Mouse (Mus musculus): ENCODE results near the gene Bnip2. TPM values are rescaled to one million over a fixed set of nuclear protein-coding genes. Genes with fewer than 3 reads are reported as not detected.
A peak's percentile ranks its signal among the peaks of the same experiment; 100 is the strongest.

The Bnip2 gene
- total RNA-seq, 4 experiments from 2014 or later = 89.6 to 104 (median 99.6) TPM

DNA sequence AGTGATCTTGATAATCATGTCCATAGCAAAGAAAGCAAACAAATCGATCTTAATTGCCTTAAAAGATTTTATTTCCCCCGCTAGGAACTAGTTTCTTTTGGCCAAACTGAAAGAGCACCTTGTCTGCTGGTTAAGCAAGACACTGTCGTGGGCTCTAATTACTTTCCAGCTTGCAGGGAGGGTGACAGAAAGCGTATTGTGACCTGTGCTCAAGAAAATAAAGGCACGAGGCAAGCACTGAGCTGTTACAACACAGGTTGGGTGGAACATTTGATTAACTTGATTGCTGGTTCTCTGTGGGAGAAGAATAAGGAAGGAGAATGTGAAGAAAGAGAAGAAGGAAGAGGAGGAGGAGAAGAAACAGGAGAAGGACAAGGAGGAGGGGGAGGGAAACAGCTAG lies 59.0 kb downstream of the Bnip2 start:
- DNase-seq (ENCODE audit: low spot score) = no peak

DNA sequence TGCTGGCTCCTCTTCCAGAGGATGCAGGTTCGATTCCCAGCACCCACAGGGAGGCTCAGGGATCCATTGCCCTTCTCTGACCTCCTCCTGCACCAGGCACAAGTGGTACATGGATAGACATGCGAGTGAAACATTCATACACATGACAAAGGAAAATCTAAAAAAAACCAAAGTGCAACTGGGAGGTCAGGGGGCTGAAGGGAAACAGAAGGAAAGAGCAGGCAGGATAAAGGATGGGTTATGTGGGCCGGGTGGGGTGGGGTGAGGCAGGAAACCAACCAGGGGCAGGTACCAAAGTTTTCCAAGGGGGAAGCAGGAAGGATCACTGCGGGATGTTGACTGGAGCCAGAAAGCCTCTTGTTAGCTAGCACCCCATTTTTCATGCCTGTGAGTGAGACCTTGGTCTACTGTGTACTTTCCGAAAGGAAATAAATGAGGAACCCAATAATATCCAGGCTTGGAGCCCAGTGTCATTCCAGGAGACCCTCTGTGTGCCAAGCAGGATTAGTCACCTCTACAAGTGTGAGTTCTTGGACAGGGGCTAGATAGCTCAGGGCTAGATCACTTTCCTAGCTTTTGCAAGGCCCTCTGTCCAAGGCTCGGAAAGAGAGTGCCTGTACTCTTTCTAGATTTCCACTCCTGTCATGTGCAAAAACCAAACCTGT lies 59.6 kb downstream of the Bnip2 start:
- DNase-seq (ENCODE audit: low spot score) = peak; percentile 63

DNA sequence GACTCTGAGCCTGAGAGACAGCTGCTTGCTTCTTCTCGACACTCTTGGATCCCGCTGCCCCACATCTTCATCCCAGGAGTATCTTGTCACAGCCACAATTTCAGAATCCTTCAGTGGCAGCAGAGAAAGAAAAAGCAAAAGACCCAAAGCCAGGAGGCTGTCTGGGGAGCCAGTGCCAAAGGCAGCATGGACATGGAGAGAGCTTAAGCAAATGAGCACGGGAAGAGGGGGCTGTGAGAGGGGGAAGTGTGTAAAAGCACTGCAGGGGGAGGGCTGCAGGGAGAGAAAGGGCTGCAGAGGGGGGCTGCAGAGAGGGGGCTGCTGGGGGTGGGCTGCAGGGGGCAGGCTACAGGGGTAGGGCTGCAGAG lies 60.1 kb downstream of the Bnip2 start:
- no peak for DNase-seq (ENCODE audit: low spot score)

DNA sequence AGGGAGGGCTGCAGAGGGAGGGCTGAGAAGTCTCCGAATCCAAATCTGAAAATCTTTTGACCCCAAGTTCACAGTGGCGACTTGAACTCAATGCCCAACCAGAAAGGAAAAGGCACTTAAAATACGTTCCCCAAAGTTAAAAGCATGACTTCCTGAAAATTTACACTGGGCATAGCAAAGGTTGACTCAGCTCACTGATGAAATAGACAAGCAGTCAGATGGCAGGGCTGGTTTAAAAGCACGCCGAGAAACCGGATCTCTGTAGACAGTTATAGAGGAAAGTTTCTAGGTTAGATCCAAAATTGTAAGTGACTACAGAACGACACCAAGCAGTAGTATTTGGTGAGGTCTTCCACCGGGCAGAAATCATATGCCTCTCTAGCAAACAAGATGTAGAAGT lies 60.6 kb downstream of the Bnip2 start:
- DNase-seq (ENCODE audit: low spot score) = no peak

DNA sequence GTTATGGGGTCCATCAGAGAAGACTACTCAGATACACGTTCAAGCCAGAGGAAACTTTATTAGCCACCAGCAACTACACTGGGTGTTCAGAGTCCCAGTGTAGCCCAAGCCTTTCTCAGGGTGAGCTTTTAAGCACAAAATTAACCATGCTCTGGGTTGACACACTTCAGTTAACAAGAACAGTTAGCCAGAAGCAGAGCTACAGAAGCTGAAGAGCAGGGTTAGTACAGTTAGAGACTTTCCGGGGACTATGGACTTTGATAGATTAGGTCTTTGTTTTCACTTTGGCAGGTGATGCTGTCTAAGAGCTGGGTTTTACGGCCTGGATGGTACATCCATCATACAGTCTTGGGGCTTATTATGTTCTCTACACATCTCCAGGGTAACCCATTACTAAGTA lies 63.5 kb downstream of the Bnip2 start:
- DNase-seq (ENCODE audit: low spot score) = no peak

DNA sequence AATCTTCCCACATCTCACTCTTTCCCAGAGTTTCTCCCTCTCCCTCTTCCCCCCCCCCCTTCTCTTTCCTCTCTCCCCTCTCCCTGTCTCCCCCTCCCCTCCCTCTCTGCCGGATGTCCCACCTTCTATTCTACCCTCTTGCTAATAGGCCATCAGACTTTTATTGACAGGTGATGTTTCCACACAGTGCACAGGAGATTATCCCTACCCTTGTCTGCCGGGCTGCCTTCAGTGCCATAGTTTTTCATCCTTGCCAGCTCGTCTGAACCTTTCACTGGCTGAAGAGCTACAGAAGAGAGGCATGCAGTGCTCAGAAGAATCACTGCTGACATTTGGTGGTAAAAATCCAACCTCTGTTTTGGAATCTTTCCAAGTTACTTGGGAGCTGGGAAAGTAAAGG lies 64.1 kb downstream of the Bnip2 start:
- DNase-seq (ENCODE audit: low spot score) = no peak

Other genes with a start within 250 kb of the Bnip2 start
- gene Foxb1, start 228.5 kb upstream of the Bnip2 start, total RNA-seq (2022) = not detected
- 10 to 100 TPM; 50.6 to 58.9 (median 53.5) TPM for gene Gtf2a2, start 23.1 kb downstream of the Bnip2 start, total RNA-seq (2022)
- gene Gcnt3, start 48.6 kb downstream of the Bnip2 start, total RNA-seq (2022) = under 1 TPM in 2 of 4 experiments, not detected in 2; 0.09 to 0.14 TPM
- 10 to 100 TPM; 34.2 to 49.1 (median 41.7) TPM for gene Fam81a, start 153.1 kb downstream of the Bnip2 start, total RNA-seq (2022)
- gene Myo1e, start 217.9 kb downstream of the Bnip2 start, total RNA-seq (2022) = 10 to 100 TPM in 2 of 4 experiments, 1 to 10 TPM in 2; 8.0 to 10.3 (median 9.1) TPM